Mouse (Mus musculus) intestine, embryonic 15.5 days (tissue): ENCODE measurements at regions not wholly inside any gene's neighbourhood (a gene's known extent, or its start where the extent isn't known, plus 50 kb on each side); places are given as distances from the start of the nearest gene placed in this dataset.

Experiments used
- ATAC-seq: fragments of 200-750 bp; cut with Nextera tagmentation; 2 replicates; pipeline ENCODE4 v1.8.0; 2017; ENCODE audit warnings: moderate TSS enrichment, moderate library complexity
- H3K27ac ChIP-seq: fragments of 300-500 bp; sonication (generic); 2 replicates; pipeline ENCODE4 v1.5.1; 2015; ENCODE audit warnings: mild to moderate bottlenecking, inconsistent platforms
- H3K27me3 ChIP-seq: fragments of 300-500 bp; sonication (generic); replicated peaks from 2 replicates; pipeline ENCODE4 v1.6.1; 2015; ENCODE audit warnings: inconsistent platforms
- H3K36me3 ChIP-seq: fragments of 300-500 bp; sonication (generic); 2 replicates; pipeline ENCODE4 v1.6.1; 2015; ENCODE audit warnings: inconsistent platforms
- H3K4me1 ChIP-seq: fragments of 300-500 bp; sonication (generic); replicated peaks from 2 replicates; pipeline ENCODE4 v1.6.1; 2015; ENCODE audit warnings: inconsistent platforms
- H3K4me2 ChIP-seq: fragments of 300-500 bp; sonication (generic); replicated peaks from 2 replicates; pipeline ENCODE4 v1.6.1; 2015; ENCODE audit warnings: mild to moderate bottlenecking, inconsistent platforms
- H3K4me3 ChIP-seq: fragments of 300-500 bp; sonication (generic); replicated peaks from 2 replicates; pipeline ENCODE4 v1.5.1; 2015; ENCODE audit warnings: inconsistent platforms
- H3K9ac ChIP-seq: fragments of 300-500 bp; sonication (generic); 2 replicates; pipeline ENCODE4 v1.6.1; 2015; ENCODE audit warnings: inconsistent platforms
- H3K9me3 ChIP-seq: fragments of 300-500 bp; sonication (generic); 2 replicates; pipeline ENCODE4 v1.6.1; 2016; ENCODE audit warnings: inconsistent platforms
- WGBS: fragments of 180-500 bp; shearing (Covaris S2); methylation state at CpG from one replicate; pipeline ENCODE4 v1.1.7; 2015; 5-methylcytosine and 5-hydroxymethylcytosine counted together

- Histone ChIP-seq H3K36me3 (no peaks in the 10 kb centered on the region), H3K9me3 (no peaks in the 10 kb centered on the region), H3K4me2 (no peak overlapping the region), H3K27me3 (no peaks in the 10 kb centered on the region), H3K4me3 (no peak overlapping the region), H3K27ac (no peak overlapping the region), H3K9ac (no peak overlapping the region), H3K4me1 (no peaks in the 10 kb centered on the region)
- WGBS = 29% methylated on average over 13 of the region's 13 CpGs
- no peak for ATAC-seq
Observed at GRCm38 (mm10) chr5:149964748-149965147, 53.7 kb upstream of the Rxfp2 start.
